Mouse (Mus musculus) embryonic facial prominence, embryonic 12.5 days (tissue): ENCODE data around the gene Ccdc57. TPM values are rescaled to one million over a fixed set of nuclear protein-coding genes. Genes with fewer than 3 reads are reported as not detected.

Experiments used
- ATAC-seq: fragments of 200-750 bp; cut with Nextera tagmentation; 2 replicates; pipeline ENCODE4 v1.8.0; 2017; ENCODE audit not compliant: insufficient number of reproducible peaks, insufficient read depth, low FRiP score, low TSS enrichment
- H3K27ac ChIP-seq: fragments of 300-500 bp; sonication (generic); 2 replicates; pipeline ENCODE4 v1.5.1; 2016; ENCODE audit warnings: mild to moderate bottlenecking
- H3K27me3 ChIP-seq: fragments of 300-500 bp; sonication (generic); 2 replicates; pipeline ENCODE4 v1.6.1; 2016; ENCODE audit warnings: mild to moderate bottlenecking, moderate library complexity
- H3K36me3 ChIP-seq: fragments of 300-500 bp; sonication (generic); 2 replicates; pipeline ENCODE4 v1.6.1; 2016; ENCODE audit warnings: mild to moderate bottlenecking
- H3K4me1 ChIP-seq: fragments of 300-500 bp; sonication (generic); 2 replicates; pipeline ENCODE4 v1.6.1; 2016
- H3K4me2 ChIP-seq: fragments of 300-500 bp; sonication (generic); replicated peaks from 2 replicates; pipeline ENCODE4 v1.6.1; 2016; ENCODE audit warnings: mild to moderate bottlenecking, moderate library complexity
- H3K4me3 ChIP-seq: fragments of 300-500 bp; sonication (generic); 2 replicates; pipeline ENCODE4 v1.5.1; 2016; ENCODE audit warnings: mild to moderate bottlenecking
- H3K9ac ChIP-seq: fragments of 300-500 bp; sonication (generic); 2 replicates; pipeline ENCODE4 v1.6.1; 2016; ENCODE audit warnings: mild to moderate bottlenecking, moderate library complexity
- H3K9me3 ChIP-seq: fragments of 300-500 bp; sonication (generic); 2 replicates; pipeline ENCODE4 v1.6.1; 2016; ENCODE audit warnings: mild to moderate bottlenecking, moderate library complexity
- WGBS: fragments of 180-500 bp; shearing (Covaris S2); methylation state at CpG from one replicate; pipeline ENCODE4 v1.1.7; 2016; 5-methylcytosine and 5-hydroxymethylcytosine counted together
- polyA plus RNA-seq: library from polyadenylated mRNA; unstranded; fragments of >200 nt; fragmentation: Nextera tagmentation; extraction: Ambion mirVana; gene quantifications from 2 replicates; pipeline ENCODE4 v1.2.1, GENCODE M21; 2016

The Ccdc57 gene
- polyA plus RNA-seq, 1 experiment from 2014 or later: 7.5 TPM

- Histone ChIP-seq H3K9ac (no peak overlapping the region), H3K36me3 (peaks cover 3% of the 10 kb centered on the region; the same call in 1 of the 2 replicates), H3K4me1 (no peaks in the 10 kb centered on the region), H3K9me3 (no peaks in the 10 kb centered on the region), H3K27me3 (no peaks in the 10 kb centered on the region), H3K27ac (no peak overlapping the region), H3K4me3 (no peak overlapping the region), H3K4me2 (no peak overlapping the region)
- no peak for ATAC-seq
- WGBS: 89% methylated on average over 4 of the region's 4 CpGs
Observed at GRCm38 (mm10) chr11:120928468-120928867, 4.2 kb downstream of the Ccdc57 start.

GRCm38 (mm10) chr11:120922528-120922927 lies 10.1 kb downstream of the Ccdc57 start:
- H3K9me3 ChIP-seq: no peaks in the 10 kb centered on the region
- H3K4me1 ChIP-seq: no peaks in the 10 kb centered on the region
- no peak overlapping the region for H3K4me3 ChIP-seq
- H3K36me3 ChIP-seq: peaks cover 40% of the 10 kb centered on the region
- H3K9ac ChIP-seq: no peak overlapping the region
- WGBS: 90% methylated on average over 3 of the region's 3 CpGs
- H3K4me2 ChIP-seq: no peak overlapping the region
- no peaks in the 10 kb centered on the region for H3K27me3 ChIP-seq
- ATAC-seq: no peak
- H3K27ac ChIP-seq: no peak overlapping the region

GRCm38 (mm10) chr11:120917756-120918155 lies 14.9 kb downstream of the Ccdc57 start:
- no peak overlapping the region for H3K9ac ChIP-seq
- no peak overlapping the region for H3K4me3 ChIP-seq
- no peaks in the 10 kb centered on the region for H3K9me3 ChIP-seq
- ATAC-seq: no peak
- no peak overlapping the region for H3K27ac ChIP-seq
- H3K4me1 ChIP-seq: no peaks in the 10 kb centered on the region
- H3K27me3 ChIP-seq: no peaks in the 10 kb centered on the region
- H3K36me3 ChIP-seq: peaks cover 34% of the 10 kb centered on the region
- no peak overlapping the region for H3K4me2 ChIP-seq
- 96% methylated on average over 5 of the region's 5 CpGs for WGBS

DNA sequence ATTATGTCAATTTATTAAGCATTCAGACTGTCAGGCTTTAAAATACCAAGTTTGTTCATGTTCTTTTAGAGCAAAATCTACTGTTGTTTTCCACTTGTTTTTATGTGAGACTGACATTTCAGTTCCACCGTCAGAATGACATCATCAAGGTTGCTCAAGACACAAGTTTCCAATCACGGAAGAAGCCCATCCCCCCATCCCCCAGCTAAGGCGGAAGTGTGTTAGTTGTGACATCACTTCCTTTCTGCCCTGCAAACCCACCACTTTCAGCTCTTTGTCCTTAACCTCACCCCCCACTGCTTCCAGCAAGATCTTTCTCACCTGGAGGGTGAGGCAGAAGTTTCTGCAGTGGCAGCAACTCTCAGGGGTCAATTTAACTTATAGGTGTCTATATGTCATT lies 16.2 kb downstream of the Ccdc57 start:
- Histone ChIP-seq H3K4me2 (no peak overlapping the region), H3K27ac (no peak overlapping the region), H3K4me1 (no peaks in the 10 kb centered on the region), H3K9me3 (no peaks in the 10 kb centered on the region), H3K4me3 (no peak overlapping the region), H3K36me3 (peaks cover 28% of the 10 kb centered on the region), H3K9ac (no peak overlapping the region), H3K27me3 (no peaks in the 10 kb centered on the region)
- ATAC-seq: no peak
- WGBS: 74% methylated on average over 3 of the region's 3 CpGs

- no peak overlapping the region for H3K4me2 ChIP-seq
- no peaks in the 10 kb centered on the region for H3K9me3 ChIP-seq
- peaks cover 12% of the 10 kb centered on the region for H3K36me3 ChIP-seq
- H3K9ac ChIP-seq: no peak overlapping the region
- no peak overlapping the region for H3K4me3 ChIP-seq
- ATAC-seq: no peak
- no peak overlapping the region for H3K27ac ChIP-seq
- no peaks in the 10 kb centered on the region for H3K27me3 ChIP-seq
- H3K4me1 ChIP-seq: no peaks in the 10 kb centered on the region
- 89% methylated on average over 4 of the region's 4 CpGs for WGBS
Observed at GRCm38 (mm10) chr11:120913796-120914195, 18.9 kb downstream of the Ccdc57 start.

GRCm38 (mm10) chr11:120905430-120905873 lies 27.2 kb downstream of the Ccdc57 start:
- no peak overlapping the region for H3K9ac ChIP-seq
- H3K27me3 ChIP-seq: no peaks in the 10 kb centered on the region
- no peaks in the 10 kb centered on the region for H3K9me3 ChIP-seq
- H3K4me1 ChIP-seq: no peaks in the 10 kb centered on the region
- no peak overlapping the region for H3K4me2 ChIP-seq
- H3K4me3 ChIP-seq: no peak overlapping the region
- 21% methylated on average over 1 of the region's 1 CpGs for WGBS
- H3K27ac ChIP-seq: no peak overlapping the region
- peaks cover 15% of the 10 kb centered on the region; the same call in 1 of the 2 replicates for H3K36me3 ChIP-seq
- no peak for ATAC-seq

GRCm38 (mm10) chr11:120904561-120904960 lies 28.1 kb downstream of the Ccdc57 start:
- Histone ChIP-seq H3K27ac (no peak overlapping the region), H3K27me3 (no peaks in the 10 kb centered on the region), H3K4me2 (no peak overlapping the region), H3K36me3 (peaks cover 15% of the 10 kb centered on the region; the same call in 1 of the 2 replicates), H3K9ac (no peak overlapping the region; the same call in 1 of the 2 replicates), H3K9me3 (no peaks in the 10 kb centered on the region), H3K4me1 (no peaks in the 10 kb centered on the region), H3K4me3 (no peak overlapping the region)
- WGBS: 97% methylated on average over 3 of the region's 3 CpGs
- no peak for ATAC-seq

DNA sequence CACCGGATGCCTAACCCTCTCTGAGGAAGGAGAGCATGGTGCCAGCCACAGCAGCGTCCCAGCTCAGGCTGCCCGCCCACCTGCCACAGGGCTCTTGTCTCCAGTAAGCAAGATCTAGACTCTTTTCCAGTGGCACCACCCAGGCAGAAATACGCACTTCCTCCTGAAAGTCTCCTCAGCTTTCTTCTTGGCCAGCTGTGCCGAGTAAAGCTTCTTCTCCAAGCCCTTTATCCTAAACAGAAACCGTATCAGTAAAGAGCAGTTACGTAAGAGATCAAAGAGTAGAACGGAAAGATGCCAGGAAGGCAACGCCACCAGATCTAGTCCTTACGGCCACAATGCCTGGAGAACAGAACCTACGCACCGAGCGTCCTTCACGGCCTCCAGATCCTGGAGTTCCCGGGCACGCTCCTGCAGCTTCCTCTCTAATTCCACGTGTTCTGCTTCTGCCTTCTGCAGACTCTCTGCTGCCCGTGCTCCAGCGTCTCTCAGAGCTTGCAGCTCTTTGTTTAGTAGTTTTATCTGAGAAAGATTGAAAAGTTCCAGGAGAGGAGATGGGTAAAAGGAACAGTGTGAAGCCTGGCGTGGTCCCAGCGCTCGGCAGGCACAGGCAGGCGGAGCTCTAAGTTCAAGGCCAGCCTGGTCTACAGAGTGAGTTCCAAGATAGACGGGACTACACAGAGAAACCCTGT lies 29.4 kb downstream of the Ccdc57 start:
- Histone ChIP-seq H3K4me1 (no peaks in the 10 kb centered on the region), H3K9ac (no peak overlapping the region), H3K9me3 (no peaks in the 10 kb centered on the region), H3K27me3 (no peaks in the 10 kb centered on the region), H3K4me2 (no peak overlapping the region), H3K27ac (no peak overlapping the region), H3K36me3 (peaks cover 15% of the 10 kb centered on the region; the same call in 1 of the 2 replicates), H3K4me3 (no peak overlapping the region)
- ATAC-seq: no peak
- 86% methylated on average over 24 of the region's 24 CpGs for WGBS

DNA sequence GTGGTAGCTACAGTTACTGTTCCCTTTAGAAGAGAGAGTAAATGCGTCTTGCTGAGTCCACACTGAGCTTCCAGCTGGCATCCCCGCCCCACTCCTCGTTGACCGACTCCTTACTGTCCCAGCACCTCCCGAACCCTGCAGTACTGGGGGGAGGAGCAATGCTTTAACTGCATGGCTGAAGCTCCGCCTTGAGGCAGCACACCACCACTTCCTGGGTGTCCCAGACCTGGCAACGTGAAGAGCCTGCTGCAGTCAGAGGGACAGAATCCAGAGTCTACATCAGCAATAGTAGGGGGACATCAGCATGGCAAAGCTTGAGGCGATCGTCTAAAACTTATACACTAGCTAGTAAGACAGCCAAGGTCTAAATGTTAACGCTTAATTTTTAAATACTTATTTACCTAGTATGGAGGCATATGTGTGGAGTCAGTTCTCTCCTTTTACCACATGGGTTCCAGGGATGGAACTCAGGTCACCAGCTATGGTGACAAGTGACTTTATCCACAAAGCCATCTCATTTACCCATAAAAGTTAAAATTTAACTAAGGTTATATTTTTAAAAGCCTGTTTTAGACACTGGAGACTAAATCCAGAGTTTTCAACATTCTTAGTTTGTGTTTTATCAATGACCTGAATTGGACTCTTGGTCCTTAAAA lies 30.1 kb downstream of the Ccdc57 start:
- no peak overlapping the region for H3K4me3 ChIP-seq
- ATAC-seq: no peak
- WGBS: 53% methylated on average over 10 of the region's 10 CpGs
- no peak overlapping the region for H3K9ac ChIP-seq
- no peak overlapping the region for H3K27ac ChIP-seq
- no peaks in the 10 kb centered on the region for H3K27me3 ChIP-seq
- H3K36me3 ChIP-seq: peaks cover 19% of the 10 kb centered on the region; the same call in 1 of the 2 replicates
- no peak overlapping the region for H3K4me2 ChIP-seq
- no peaks in the 10 kb centered on the region for H3K9me3 ChIP-seq
- no peaks in the 10 kb centered on the region for H3K4me1 ChIP-seq

DNA sequence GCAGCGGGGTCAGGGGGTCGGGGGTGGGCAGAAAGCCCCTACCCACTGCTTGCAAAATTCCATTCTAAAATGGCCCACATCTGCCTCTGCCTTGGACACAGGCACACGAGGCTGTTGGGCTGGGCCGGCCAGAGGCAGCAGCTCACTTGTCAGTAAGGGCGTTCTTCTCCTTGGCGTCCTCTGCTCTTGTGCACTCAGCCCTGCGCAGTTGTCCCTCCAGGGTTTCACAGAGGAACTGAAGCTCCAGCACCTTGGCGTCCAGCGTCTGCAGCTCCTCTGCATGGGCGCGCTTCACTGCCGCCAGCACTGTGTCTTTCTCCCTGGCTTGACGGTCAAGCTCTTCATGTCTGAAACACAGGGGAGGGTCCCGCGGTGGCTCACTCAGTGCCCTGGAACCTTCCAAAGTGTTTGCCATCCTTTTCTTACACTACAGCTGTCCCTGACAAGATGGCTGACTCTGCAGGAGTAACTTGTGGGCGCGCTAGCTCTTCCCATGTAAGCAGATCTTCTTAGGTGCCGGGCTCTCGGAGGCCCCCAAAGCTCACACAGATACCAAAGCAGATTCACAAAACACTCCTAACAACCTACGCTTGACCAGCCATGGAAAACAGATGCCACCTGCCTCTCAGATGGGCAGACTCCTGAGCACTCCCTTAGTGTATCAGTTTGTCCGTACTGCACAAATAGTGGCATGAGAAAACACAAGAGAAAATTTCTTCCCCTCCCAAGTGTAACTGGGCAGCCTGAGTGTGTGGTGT lies 30.8 kb downstream of the Ccdc57 start:
- 82% methylated on average over 21 of the region's 21 CpGs for WGBS
- no peaks in the 10 kb centered on the region for H3K27me3 ChIP-seq
- no peak overlapping the region for H3K4me3 ChIP-seq
- peaks cover 22% of the 10 kb centered on the region; the same call in 1 of the 2 replicates for H3K36me3 ChIP-seq
- no peak overlapping the region for H3K27ac ChIP-seq
- no peaks in the 10 kb centered on the region for H3K9me3 ChIP-seq
- H3K4me1 ChIP-seq: no peaks in the 10 kb centered on the region
- no peak for ATAC-seq
- no peak overlapping the region for H3K9ac ChIP-seq
- H3K4me2 ChIP-seq: no peak overlapping the region

DNA sequence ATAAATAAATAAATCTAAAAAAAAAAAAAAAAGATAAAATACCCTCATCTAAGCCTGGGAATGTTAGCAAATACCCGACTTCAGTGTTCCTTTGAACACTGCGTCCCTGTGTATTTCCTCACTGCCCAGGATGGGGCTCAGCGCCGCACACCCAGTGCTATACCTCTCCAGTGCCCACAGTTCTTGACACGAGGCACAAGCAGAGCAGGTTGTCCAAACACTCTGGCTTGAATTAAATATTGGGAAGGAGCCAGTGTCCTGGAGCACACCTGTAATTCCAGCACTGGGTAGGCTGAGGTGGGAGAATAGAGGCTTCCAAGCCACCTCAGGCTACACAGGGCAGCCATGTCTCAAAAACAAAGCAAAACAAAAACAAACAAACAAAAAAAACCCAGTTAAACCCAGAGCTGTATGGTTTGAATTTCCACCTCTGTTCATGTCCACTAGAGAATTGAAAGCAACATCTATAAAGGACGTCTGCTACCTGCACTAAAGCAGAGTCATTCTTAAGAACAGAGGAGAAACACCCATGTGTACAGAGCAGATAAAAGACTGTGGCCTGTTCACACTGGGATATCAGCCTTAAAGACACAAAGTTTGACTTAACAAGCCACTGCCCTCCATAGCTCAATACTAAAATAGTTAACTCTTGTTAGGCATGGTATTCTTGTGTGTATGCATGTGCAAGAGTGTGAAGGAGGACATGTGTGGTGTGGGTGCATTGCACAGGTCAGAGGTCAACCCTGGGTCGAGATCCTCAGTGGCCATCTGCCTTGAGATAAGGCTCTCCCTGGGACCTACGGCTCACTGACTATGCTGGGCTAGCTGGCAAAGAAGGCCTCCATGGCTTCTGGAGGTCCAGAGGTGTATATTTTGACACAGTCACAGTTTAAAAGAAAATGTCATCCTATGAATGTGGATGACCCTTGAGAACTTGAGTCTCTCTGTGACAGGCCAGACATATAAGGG lies 32.1 kb downstream of the Ccdc57 start:
- 81% methylated on average over 8 of the region's 8 CpGs for WGBS
- no peak overlapping the region for H3K9ac ChIP-seq
- no peak overlapping the region for H3K4me3 ChIP-seq
- ATAC-seq: no peak
- H3K4me1 ChIP-seq: no peaks in the 10 kb centered on the region
- H3K27me3 ChIP-seq: no peaks in the 10 kb centered on the region
- no peak overlapping the region for H3K27ac ChIP-seq
- no peak overlapping the region for H3K4me2 ChIP-seq
- H3K9me3 ChIP-seq: no peaks in the 10 kb centered on the region
- H3K36me3 ChIP-seq: peaks cover 22% of the 10 kb centered on the region; the same call in 1 of the 2 replicates
